In genomic region chr4:98003323-98004107, GRCm38 (mm10) we compare ENCODE assay signal across 8 mouse cellular contexts.
DNase-seq lines count a peak whose midpoint lies in the region; ATAC-seq lines count a peak whose summit lies in the region.

No protein-coding gene starts in this region.

- intact Hi-C loops in heart, postnatal 25 days (cut with DNase I) = loop anchor here (2.0 to 5.0 kb wide), 6 partner anchors 76 to 319 kb away; no protein-coding TSS in a partner anchor

- H3K4me2 ChIP-seq in lung, embryonic 15.5 days = peak overlapping the region; percentile 32
- H3K4me2 ChIP-seq in stomach, embryonic 15.5 days = peak overlapping the region; percentile 35

- H3K4me1 ChIP-seq in lung, embryonic 15.5 days = peaks cover 43% of the 10 kb centered on the region
- peaks cover 30% of the 10 kb centered on the region for H3K4me1 ChIP-seq in stomach, embryonic 15.5 days

- peak; percentile 94 for DNase-seq in heart, adult 11 months
- DNase-seq in heart, postnatal 25 days (ENCODE audit: low spot score) = no peak
- peak; percentile 38 to 65 for DNase-seq in heart, adult 18-20 months
- DNase-seq in kidney, adult 18-20 months = peak; percentile 47
- no peak for DNase-seq in T-cell, adult 2 months (ENCODE audit: low spot score)
- DNase-seq in Muller cell, postnatal 12 days (ENCODE audit: inconsistent ontology term) = no peak

- H3K36me3 ChIP-seq in lung, embryonic 15.5 days = peaks cover 3% of the 10 kb centered on the region; the same call in 1 of the 2 replicates
- no peaks in the 10 kb centered on the region for H3K36me3 ChIP-seq in stomach, embryonic 15.5 days

- H3K9me3 ChIP-seq in lung, embryonic 15.5 days = no peaks in the 10 kb centered on the region
- no peaks in the 10 kb centered on the region for H3K9me3 ChIP-seq in stomach, embryonic 15.5 days

- peak; percentile 88 for ATAC-seq in lung, embryonic 15.5 days (ENCODE audit: borderline replicate concordance, extremely low read depth, low FRiP score, low TSS enrichment)
- peak; percentile 80 for ATAC-seq in stomach, embryonic 15.5 days (ENCODE audit: insufficient read depth, low FRiP score, low read depth)

- no peak overlapping the region for H3K4me3 ChIP-seq in lung, embryonic 15.5 days
- no peak overlapping the region for H3K4me3 ChIP-seq in stomach, embryonic 15.5 days (replicated peaks)

- WGBS in lung, embryonic 15.5 days = 9% methylated on average over 12 of the region's 12 CpGs
- 10% methylated on average over 12 of the region's 12 CpGs for WGBS in stomach, embryonic 15.5 days

- H3K27me3 ChIP-seq in lung, embryonic 15.5 days = no peaks in the 10 kb centered on the region
- no peaks in the 10 kb centered on the region for H3K27me3 ChIP-seq in stomach, embryonic 15.5 days (replicated peaks)

- no peak overlapping the region for H3K9ac ChIP-seq in lung, embryonic 15.5 days
- no peak overlapping the region for H3K9ac ChIP-seq in stomach, embryonic 15.5 days

- peak overlapping the region; percentile 95 for H3K27ac ChIP-seq in lung, embryonic 15.5 days
- H3K27ac ChIP-seq in stomach, embryonic 15.5 days = peak overlapping the region; percentile 91

Comparison
In these comparisons a context has a peak if more than half of its experiments do, and no peak if none do; other contexts are left out.
1. DNase-seq: peak in heart, adult 11 months (single experiment), heart, adult 18-20 months (2 of 2) and kidney, adult 18-20 months (single experiment); none in heart, postnatal 25 days (single experiment), T-cell, adult 2 months (single experiment) and Muller cell, postnatal 12 days (single experiment).